Mouse (Mus musculus): ENCODE measurements around the gene Capn12. TPM values are rescaled to one million over a fixed set of nuclear protein-coding genes. Genes with fewer than 3 reads are reported as not detected.

The Capn12 gene
- polyA plus RNA-seq, 1 experiment from 2014 or later, result 0.31 TPM

Other genes with a start within 250 kb of the Capn12 start
- 4.9 and 5.8 TPM in 2 replicates for gene Fbxo27, start 188.6 kb upstream of the Capn12 start, polyA plus RNA-seq (2016; fragmentation: Nextera tagmentation; extraction: Ambion mirVana)
- 9.0 and 9.5 TPM in 2 replicates for gene Fbxo17, start 164.6 kb upstream of the Capn12 start, polyA plus RNA-seq (2016; fragmentation: Nextera tagmentation; extraction: Ambion mirVana)
- 139 and 147 TPM in 2 replicates for gene Mrps12, start 139.6 kb upstream of the Capn12 start, polyA plus RNA-seq (2016; fragmentation: Nextera tagmentation; extraction: Ambion mirVana)
- gene Sars2, start 139.4 kb upstream of the Capn12 start, polyA plus RNA-seq (2016; fragmentation: Nextera tagmentation; extraction: Ambion mirVana), result 39.9 and 41.8 TPM in 2 replicates
- 0.20 TPM in 1 of 2 replicates, not detected in the other for gene Ccer2, start 125.2 kb upstream of the Capn12 start, polyA plus RNA-seq (2016; fragmentation: Nextera tagmentation; extraction: Ambion mirVana)
- 62.7 and 71.6 TPM in 2 replicates for gene Sirt2, start 114.7 kb upstream of the Capn12 start, polyA plus RNA-seq (2016; fragmentation: Nextera tagmentation; extraction: Ambion mirVana)
- 57.6 and 62.3 TPM in 2 replicates for gene Nfkbib, start 113.9 kb upstream of the Capn12 start, polyA plus RNA-seq (2016; fragmentation: Nextera tagmentation; extraction: Ambion mirVana)
- 3.5 and 4.0 TPM in 2 replicates for gene Rinl, start 92.5 kb upstream of the Capn12 start, polyA plus RNA-seq (2016; fragmentation: Nextera tagmentation; extraction: Ambion mirVana)
- gene Hnrnpl, start 72.9 kb upstream of the Capn12 start, polyA plus RNA-seq (2016; fragmentation: Nextera tagmentation; extraction: Ambion mirVana), result 279 and 293 TPM in 2 replicates
- gene Ech1, start 56.2 kb upstream of the Capn12 start, polyA plus RNA-seq (2016; fragmentation: Nextera tagmentation; extraction: Ambion mirVana), result 85.1 and 94.5 TPM in 2 replicates
- 3.1 and 3.7 TPM in 2 replicates for gene Lgals4, start 47.6 kb upstream of the Capn12 start, polyA plus RNA-seq (2016; fragmentation: Nextera tagmentation; extraction: Ambion mirVana)
- 0.62 and 0.85 TPM in 2 replicates for gene Lgals7, start 17.6 kb upstream of the Capn12 start, polyA plus RNA-seq (2016; fragmentation: Nextera tagmentation; extraction: Ambion mirVana)
- gene Actn4, start 80.9 kb downstream of the Capn12 start, polyA plus RNA-seq (2016; fragmentation: Nextera tagmentation; extraction: Ambion mirVana), result 236 and 239 TPM in 2 replicates
- gene Eif3k, start 100.4 kb downstream of the Capn12 start, polyA plus RNA-seq (2016; fragmentation: Nextera tagmentation; extraction: Ambion mirVana), result 402 and 429 TPM in 2 replicates
- 7.9 and 11.4 TPM in 2 replicates for gene Map4k1, start 100.6 kb downstream of the Capn12 start, polyA plus RNA-seq (2016; fragmentation: Nextera tagmentation; extraction: Ambion mirVana)
- gene Ryr1, start 243.8 kb downstream of the Capn12 start, polyA plus RNA-seq (2016; fragmentation: Nextera tagmentation; extraction: Ambion mirVana), result 0.49 and 0.96 TPM in 2 replicates